Mouse (Mus musculus): ENCODE measurements around the gene Tbc1d1.

The Tbc1d1 gene

DNA sequence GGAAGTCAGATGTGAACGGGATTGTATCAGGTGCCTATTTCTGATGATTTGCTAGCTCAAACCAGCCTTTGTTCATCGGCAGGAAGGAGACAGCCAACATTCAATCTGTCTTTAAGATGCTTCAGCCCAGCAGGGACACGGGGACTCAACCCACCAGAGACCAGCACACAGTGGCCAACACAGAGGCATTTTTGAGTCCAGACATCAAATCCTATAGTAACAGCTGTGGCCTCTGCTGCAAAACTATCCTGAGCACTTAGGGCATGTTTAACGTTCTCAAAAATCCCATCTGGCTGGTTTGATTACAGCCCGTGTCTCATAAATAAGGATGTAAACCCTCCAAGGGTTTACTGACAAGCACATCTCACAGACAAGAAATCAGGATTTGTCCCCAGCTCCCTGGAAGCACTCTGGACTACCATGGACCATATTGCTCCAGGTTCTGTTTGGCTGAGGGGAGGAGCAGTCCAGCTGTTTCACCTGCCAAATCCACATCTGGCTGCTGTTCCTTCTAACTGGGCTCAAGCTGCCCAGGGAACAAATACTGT, 207.8 kb downstream of the Tbc1d1 start:
- ChIA-PET CTCF (interaction anchor here in 2 of 4 experiments (0.6 to 1.5 kb wide), 5 partner anchors 15 to 519 kb away, joined by 3 to 6 read pairs (median 4); no protein-coding TSS in a partner anchor), POLR2A (interaction anchor here in 2 of 4 experiments (0.8 to 1.6 kb wide), 9 partner anchors 9 to 77 kb away, joined by 3 to 6 read pairs (median 3); no protein-coding TSS in a partner anchor)

DNA sequence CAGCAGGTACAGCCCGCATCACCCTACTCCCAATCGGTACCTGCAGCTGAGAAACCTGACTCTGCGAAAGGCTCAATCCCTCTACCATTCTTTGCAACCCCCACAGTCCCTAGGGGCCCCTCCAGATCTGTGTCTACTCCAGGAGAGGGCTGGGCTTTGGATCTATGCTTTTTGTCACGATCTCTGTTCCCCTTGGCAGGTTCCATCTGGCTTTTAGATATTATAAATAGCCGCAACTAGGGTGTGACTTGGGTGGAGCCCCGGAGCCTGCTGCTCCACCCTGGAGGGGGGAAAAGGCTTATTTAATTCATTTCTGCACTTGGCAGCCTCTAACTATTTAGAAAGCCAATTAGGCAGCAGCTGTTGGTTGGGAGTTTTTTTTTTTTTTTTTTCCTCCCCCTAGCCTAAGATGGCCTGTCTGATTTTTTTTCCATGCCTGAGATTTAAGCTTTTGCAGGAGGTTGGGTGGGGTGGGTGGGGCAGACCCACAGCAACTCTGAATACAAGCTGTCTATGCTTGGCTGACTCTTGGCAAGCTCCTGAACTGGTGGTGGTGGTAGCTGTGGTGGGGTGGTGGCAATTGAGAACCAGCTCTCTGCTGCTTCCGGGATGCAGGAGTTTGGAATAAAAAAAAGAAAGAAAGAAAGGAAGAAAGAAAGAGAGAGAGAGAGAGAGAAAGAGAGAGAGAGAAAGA, 208.5 kb downstream of the Tbc1d1 start:
- ChIA-PET CTCF (interaction anchor here in 3 of 4 experiments (0.6 to 1.5 kb wide), 6 partner anchors 15 to 893 kb away, joined by 3 to 6 read pairs (median 4); no protein-coding TSS in a partner anchor), POLR2A (interaction anchor here in 3 of 4 experiments (0.6 to 2.0 kb wide), 13 partner anchors 9 to 102 kb away, joined by 3 to 6 read pairs (median 3); no protein-coding TSS in a partner anchor)

GRCm38 (mm10) chr5:64365187-64366066, 209.3 kb downstream of the Tbc1d1 start:
- ChIA-PET CTCF (interaction anchor here in 1 of 4 experiments (0.5 to 0.7 kb wide), 2 partner anchors 43 to 892 kb away, joined by 3 to 5 read pairs; no protein-coding TSS in a partner anchor), POLR2A (interaction anchor here in 3 of 4 experiments (0.5 to 2.0 kb wide), 14 partner anchors 10 to 660 kb away, joined by 3 to 7 read pairs (median 3); no protein-coding TSS in a partner anchor)

DNA sequence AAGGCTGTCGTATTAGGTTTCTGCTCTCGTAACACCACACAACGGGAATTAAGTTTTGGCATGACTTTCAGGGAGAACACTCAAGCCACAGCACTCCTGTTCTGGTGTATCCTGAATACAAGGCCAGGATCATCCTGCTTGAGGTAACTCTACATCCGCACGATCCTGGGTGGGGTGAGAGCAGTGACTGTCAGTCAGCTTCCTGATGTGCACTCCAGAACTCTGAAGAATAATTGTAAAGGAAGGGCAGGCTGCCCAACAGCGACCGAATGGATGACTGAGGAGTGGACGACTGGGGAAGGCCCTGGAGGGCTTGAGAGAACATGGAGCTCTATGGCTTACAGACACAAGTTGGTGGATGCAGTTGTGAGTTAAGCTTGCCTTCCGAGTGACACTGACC, 210.0 kb downstream of the Tbc1d1 start:
- ChIA-PET CTCF (interaction anchor here in 1 of 4 experiments (0.5 kb wide), 1 partner anchor 43 kb away, joined by 3 read pairs; no protein-coding TSS in a partner anchor), POLR2A (interaction anchor here in 3 of 4 experiments (0.5 to 2.0 kb wide), 10 partner anchors 9 to 660 kb away, joined by 3 to 7 read pairs (median 3); no protein-coding TSS in a partner anchor)

GRCm38 (mm10) chr5:64367426-64367825, 211.3 kb downstream of the Tbc1d1 start:
- POLR2A ChIA-PET = interaction anchor here in 3 of 4 experiments (0.5 to 1.2 kb wide), 7 partner anchors 16 to 1181 kb away, joined by 3 to 4 read pairs (median 3); partner anchors contain the start of gene Klhl5 (in 1 of the 3)

GRCm38 (mm10) chr5:64371331-64371831, 215.3 kb downstream of the Tbc1d1 start:
- ChIA-PET CTCF (interaction anchor here in 2 of 4 experiments (0.5 to 0.8 kb wide), 2 partner anchors 9 to 409 kb away, joined by 4 read pairs; no protein-coding TSS in a partner anchor), POLR2A (interaction anchor here in 1 of 4 experiments (0.6 kb wide), 1 partner anchor 142 kb away, joined by 3 read pairs; no protein-coding TSS in a partner anchor)

More at GRCm38 (mm10) chr5:64367426-64367825, 211.3 kb downstream of the Tbc1d1 start:
- CTCF ChIA-PET = interaction anchor here in 2 of 4 experiments (0.6 to 1.2 kb wide), 3 partner anchors 292 to 659 kb away, joined by 3 to 4 read pairs (median 4); partner anchors contain the start of gene Tlr1 (in 1 of the 2)

DNA sequence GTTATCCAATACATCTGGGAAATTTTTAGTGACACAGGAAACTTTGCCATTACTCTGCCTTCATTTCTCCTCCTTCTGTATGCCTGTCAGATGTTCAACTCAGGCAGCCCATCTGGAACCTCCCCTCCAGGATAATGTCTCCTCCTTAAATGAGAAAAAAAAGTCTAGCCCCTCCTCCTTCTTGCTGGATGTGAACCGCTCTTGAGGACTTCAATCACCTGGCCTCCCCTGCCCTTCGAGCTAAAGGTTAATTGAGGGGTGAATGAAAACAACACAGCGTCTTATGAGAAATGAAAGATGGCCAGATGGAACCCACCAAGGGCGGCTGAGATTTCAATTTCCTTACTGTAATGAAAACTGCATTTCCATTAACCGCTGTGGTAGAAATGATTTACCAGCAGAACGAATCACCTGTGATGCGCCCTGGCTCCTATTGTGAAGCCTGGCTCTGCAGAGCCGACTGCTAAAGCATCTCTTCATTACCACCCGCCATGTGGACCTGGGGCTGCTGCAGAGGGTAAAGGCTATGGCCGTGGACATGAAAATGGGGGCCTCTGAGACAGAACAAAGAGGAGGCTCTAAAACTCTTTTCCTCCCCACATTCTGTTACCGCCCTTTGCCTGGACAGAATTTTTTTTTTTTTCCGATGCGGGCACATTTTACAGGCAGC, 216.3 kb downstream of the Tbc1d1 start:
- ChIA-PET POLR2A (interaction anchor here in 2 of 4 experiments (0.5 to 0.9 kb wide), 4 partner anchors 24 to 424 kb away, joined by 3 to 4 read pairs (median 4); no protein-coding TSS in a partner anchor), CTCF (interaction anchor here in 1 of 4 experiments (0.8 kb wide), 1 partner anchor 8 kb away, joined by 4 read pairs; no protein-coding TSS in a partner anchor)

DNA sequence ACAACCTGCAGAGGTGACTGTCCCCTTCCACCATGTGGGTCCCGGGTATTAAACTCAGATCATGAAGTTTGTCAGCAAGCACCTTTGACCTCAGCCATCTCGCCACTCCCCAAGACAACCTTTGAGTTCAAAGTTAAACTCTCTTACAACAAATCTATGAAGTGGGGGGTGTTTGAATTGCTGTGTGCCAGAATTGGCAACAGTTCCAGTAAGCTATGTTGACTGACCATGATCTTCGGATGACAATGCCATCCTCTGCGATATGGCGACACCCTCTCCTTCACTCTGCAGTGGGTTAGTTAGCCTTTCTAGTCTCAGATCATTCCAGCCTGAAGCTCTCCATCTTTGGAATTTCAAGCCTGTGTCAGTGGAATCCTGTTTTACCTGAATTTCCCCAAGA, 217.6 kb downstream of the Tbc1d1 start:
- CTCF ChIA-PET = interaction anchor here in 1 of 4 experiments (0.9 kb wide), 1 partner anchor 510 kb away, joined by 4 read pairs; no protein-coding TSS in a partner anchor
- POLR2A ChIA-PET = interaction anchor here in 2 of 4 experiments (0.8 to 1.0 kb wide), 2 partner anchors 10 to 266 kb away, joined by 3 to 6 read pairs; no protein-coding TSS in a partner anchor

DNA sequence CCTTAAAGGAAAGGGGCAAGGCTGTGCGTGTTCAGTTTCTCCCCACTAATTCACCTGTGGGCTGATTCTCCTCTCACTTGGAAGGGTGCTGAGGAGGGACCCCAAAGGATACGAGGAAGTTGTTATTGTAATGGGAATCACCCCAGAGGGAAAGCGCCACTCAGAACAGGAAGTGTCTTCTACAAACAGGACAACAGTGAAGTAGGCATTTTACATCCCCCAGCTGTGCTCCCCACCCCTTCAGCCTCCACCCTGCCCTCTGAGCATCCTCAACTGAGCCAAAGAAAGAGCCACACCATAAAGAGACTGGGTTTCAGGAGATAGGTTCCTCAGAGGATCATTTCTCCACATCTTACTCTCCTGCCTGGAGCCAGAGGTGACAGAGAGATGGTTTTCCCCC, 219.7 kb downstream of the Tbc1d1 start:
- ChIA-PET CTCF (no interaction called here), POLR2A (interaction anchor here in 1 of 4 experiments (0.7 to 1.1 kb wide), 3 partner anchors 10 to 364 kb away, joined by 3 read pairs; no protein-coding TSS in a partner anchor)

DNA sequence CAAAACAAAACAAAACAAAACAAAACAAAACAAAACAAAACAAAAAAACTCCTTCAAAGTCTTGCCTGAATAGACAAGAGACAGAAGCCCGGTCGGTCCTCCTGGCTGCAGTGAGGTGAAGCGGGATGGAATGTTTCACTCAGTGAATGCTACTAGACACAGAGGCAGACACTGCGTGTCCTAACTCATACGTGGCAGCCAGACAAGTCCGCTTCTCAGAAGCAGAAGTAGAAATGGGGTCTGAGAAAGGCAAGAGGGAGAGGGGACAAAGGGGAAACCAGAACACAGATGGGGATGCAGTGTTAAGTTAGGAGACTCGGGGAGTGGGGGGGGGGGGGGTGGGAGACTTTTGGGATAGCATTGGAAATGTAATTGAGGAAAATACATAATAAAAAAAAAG, 220.4 kb downstream of the Tbc1d1 start:
- POLR2A ChIA-PET = interaction anchor here in 1 of 4 experiments (0.7 kb wide), 1 partner anchor 114 kb away, joined by 3 read pairs; no protein-coding TSS in a partner anchor
- CTCF ChIA-PET = no interaction called here

GRCm38 (mm10) chr5:64377705-64378104, 221.6 kb downstream of the Tbc1d1 start:
- POLR2A ChIA-PET = interaction anchor here in 2 of 4 experiments (0.6 to 1.4 kb wide), 3 partner anchors 14 to 438 kb away, joined by 3 to 4 read pairs (median 3); no protein-coding TSS in a partner anchor

GRCm38 (mm10) chr5:64378591-64379275, 222.6 kb downstream of the Tbc1d1 start:
- CTCF ChIA-PET = interaction anchor here (0.5 to 1.1 kb wide), 4 partner anchors 12 to 504 kb away, joined by 3 to 6 read pairs (median 4); no protein-coding TSS in a partner anchor
- POLR2A ChIA-PET = interaction anchor here in 3 of 4 experiments (0.8 to 1.4 kb wide), 7 partner anchors 12 to 437 kb away, joined by 3 to 5 read pairs (median 3); no protein-coding TSS in a partner anchor

More at GRCm38 (mm10) chr5:64377705-64378104, 221.6 kb downstream of the Tbc1d1 start:
- CTCF ChIA-PET = interaction anchor here in 1 of 4 experiments (0.5 kb wide), 1 partner anchor 13 kb away, joined by 6 read pairs; no protein-coding TSS in a partner anchor

DNA sequence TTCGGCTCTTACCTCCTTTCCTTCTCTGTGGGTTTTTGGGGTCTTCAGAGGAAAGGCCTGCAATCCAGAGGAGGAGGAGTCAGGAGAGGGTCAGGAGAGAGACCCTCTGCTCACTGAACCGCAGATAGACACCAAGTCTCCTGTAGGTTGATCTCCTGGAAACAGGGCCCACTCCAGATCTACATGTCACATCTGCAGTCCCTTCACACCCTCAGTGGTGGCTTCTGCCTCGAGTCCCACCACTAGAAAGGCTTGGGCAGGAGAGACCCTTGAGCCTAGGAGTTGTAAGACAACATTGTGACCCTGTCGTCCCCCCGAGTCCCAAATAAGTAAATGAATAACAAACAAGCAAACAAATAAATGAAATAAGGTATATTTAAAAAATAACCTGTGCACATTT, 223.7 kb downstream of the Tbc1d1 start:
- CTCF ChIA-PET = interaction anchor here in 2 of 4 experiments (1.0 to 1.1 kb wide), 2 partner anchors 90 to 91 kb away, joined by 3 to 4 read pairs; no protein-coding TSS in a partner anchor
- POLR2A ChIA-PET = interaction anchor here in 2 of 4 experiments (0.6 to 1.3 kb wide), 4 partner anchors 11 to 1106 kb away, joined by 3 to 8 read pairs (median 4); no protein-coding TSS in a partner anchor

DNA sequence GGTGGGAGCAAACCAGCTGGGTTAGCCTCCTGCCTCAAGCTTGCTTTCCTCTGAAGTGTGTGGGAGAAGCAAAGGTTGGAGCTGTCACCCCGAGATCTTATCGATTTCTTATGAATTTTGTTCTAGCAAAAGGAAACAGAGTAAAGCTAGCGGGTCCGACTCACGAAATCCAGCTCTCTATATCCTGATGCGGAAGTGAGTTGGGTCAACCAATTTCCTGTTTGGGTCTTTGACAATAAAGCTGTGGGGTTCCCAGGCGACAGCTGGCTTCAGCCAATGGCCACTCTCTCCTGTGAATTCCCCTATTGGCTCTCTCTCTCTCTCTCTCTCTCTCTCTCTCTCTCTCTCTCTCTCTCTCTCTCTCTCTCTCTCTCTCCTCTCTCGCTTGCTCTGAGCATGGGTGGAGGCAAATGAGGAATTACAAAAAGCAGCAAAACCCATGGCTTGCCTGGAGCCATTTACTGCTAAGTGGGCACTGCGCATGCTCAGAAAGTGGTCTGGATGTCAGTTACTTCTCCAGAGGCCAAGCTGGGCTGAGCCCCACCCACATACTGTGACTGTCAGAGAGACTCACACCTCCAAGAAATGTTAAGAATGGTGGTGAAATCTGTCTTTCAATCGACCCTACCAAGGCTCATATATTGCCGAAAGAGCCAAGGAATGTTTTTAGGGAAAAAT, 224.7 kb downstream of the Tbc1d1 start:
- ChIA-PET CTCF (interaction anchor here (0.6 to 1.7 kb wide), 13 partner anchors 9 to 715 kb away, joined by 3 to 8 read pairs (median 3); no protein-coding TSS in a partner anchor), POLR2A (interaction anchor here in 3 of 4 experiments (0.6 to 1.8 kb wide), 10 partner anchors 8 to 855 kb away, joined by 3 to 9 read pairs (median 4); no protein-coding TSS in a partner anchor)

- ChIA-PET CTCF (interaction anchor here (0.6 to 2.5 kb wide), 8 partner anchors 10 to 714 kb away, joined by 3 to 8 read pairs (median 4); no protein-coding TSS in a partner anchor), POLR2A (interaction anchor here in 3 of 4 experiments (0.7 to 1.8 kb wide), 6 partner anchors 10 to 485 kb away, joined by 3 to 9 read pairs (median 4); no protein-coding TSS in a partner anchor)
These were observed 225.4 kb downstream of the Tbc1d1 start for GRCm38 (mm10) chr5:64381538-64381937.

Measured in embryonic stem cell, embryonic (primary cell).